Mouse (Mus musculus): ENCODE measurements around the gene Msh5. TPM values are rescaled to one million over a fixed set of nuclear protein-coding genes. Genes with fewer than 3 reads are reported as not detected.
"Not testable (repeated sequence)": the region's sequence is repeated elsewhere in the genome, so short reads cannot be mapped to it uniquely, and the experiment has no call there.

Gene Msh5
- polyA plus RNA-seq, 1 experiment from 2014 or later = 4.2 TPM

GRCm38 (mm10) chr17:35005902-35006301, 40.6 kb downstream of the Msh5 start:
- not testable (repeated sequence) for H3K27me3 ChIP-seq (ENCODE audit: control insufficient read depth, insufficient read depth, low read length); H3K4me2 ChIP-seq (replicated peaks; ENCODE audit: low read depth, low read length); H3K4me1 ChIP-seq (replicated peaks; ENCODE audit: control insufficient read depth, insufficient read depth, low read length); H3K9ac ChIP-seq (ENCODE audit: low read depth, low read length); H3K27ac ChIP-seq (ENCODE audit: low read depth, low read length); ATAC-seq (ENCODE audit: low FRiP score); H3K4me3 ChIP-seq (ENCODE audit: low read depth, low read length); H3K9me3 ChIP-seq (ENCODE audit: control insufficient read depth, low read length); DNase-seq (ENCODE audit: low spot score)
- H3K36me3 ChIP-seq (ENCODE audit: control insufficient read depth, insufficient read depth, low read length) = peaks cover 19% of the 10 kb centered on the region
- WGBS = 98% methylated on average over 4 of the region's 5 CpGs

GRCm38 (mm10) chr17:35005158-35005557, 41.4 kb downstream of the Msh5 start:
- DNase-seq (ENCODE audit: low spot score) (no peak), ATAC-seq (ENCODE audit: low FRiP score) (no peak)
- Histone ChIP-seq H3K9ac (ENCODE audit: low read depth, low read length) (no peak overlapping the region), H3K9me3 (ENCODE audit: control insufficient read depth, low read length) (no peaks in the 10 kb centered on the region), H3K36me3 (ENCODE audit: control insufficient read depth, insufficient read depth, low read length) (peaks cover 15% of the 10 kb centered on the region; the same call in 1 of the 2 replicates), H3K4me1 (replicated peaks; ENCODE audit: control insufficient read depth, insufficient read depth, low read length) (peaks cover 7% of the 10 kb centered on the region), H3K4me3 (ENCODE audit: low read depth, low read length) (no peak overlapping the region), H3K4me2 (replicated peaks; ENCODE audit: low read depth, low read length) (no peak overlapping the region), H3K27ac (ENCODE audit: low read depth, low read length) (no peak overlapping the region), H3K27me3 (ENCODE audit: control insufficient read depth, insufficient read depth, low read length) (no peaks in the 10 kb centered on the region)
- 91% methylated on average over 10 of the region's 10 CpGs for WGBS

GRCm38 (mm10) chr17:35004075-35004717, 42.3 kb downstream of the Msh5 start:
- no peak overlapping the region for H3K27ac ChIP-seq (ENCODE audit: low read depth, low read length)
- no peaks in the 10 kb centered on the region for H3K9me3 ChIP-seq (ENCODE audit: control insufficient read depth, low read length)
- DNase-seq (ENCODE audit: low spot score) = no peak
- H3K9ac ChIP-seq (ENCODE audit: low read depth, low read length) = no peak overlapping the region
- no peak overlapping the region for H3K4me3 ChIP-seq (ENCODE audit: low read depth, low read length)
- H3K36me3 ChIP-seq (ENCODE audit: control insufficient read depth, insufficient read depth, low read length) = peaks cover 14% of the 10 kb centered on the region; the same call in 1 of the 2 replicates
- H3K27me3 ChIP-seq (ENCODE audit: control insufficient read depth, insufficient read depth, low read length) = no peaks in the 10 kb centered on the region
- no peak overlapping the region for H3K4me2 ChIP-seq (replicated peaks; ENCODE audit: low read depth, low read length)
- peaks cover 7% of the 10 kb centered on the region for H3K4me1 ChIP-seq (replicated peaks; ENCODE audit: control insufficient read depth, insufficient read depth, low read length)
- 96% methylated on average over 17 of the region's 17 CpGs for WGBS
- ATAC-seq (ENCODE audit: low FRiP score) = no peak

- Histone ChIP-seq H3K4me3 (ENCODE audit: low read depth, low read length) (no peak overlapping the region; the same call in 1 of the 2 replicates), H3K27me3 (ENCODE audit: control insufficient read depth, insufficient read depth, low read length) (no peaks in the 10 kb centered on the region), H3K36me3 (ENCODE audit: control insufficient read depth, insufficient read depth, low read length) (peaks cover 12% of the 10 kb centered on the region; the same call in 1 of the 2 replicates), H3K9me3 (ENCODE audit: control insufficient read depth, low read length) (no peaks in the 10 kb centered on the region), H3K4me1 (replicated peaks; ENCODE audit: control insufficient read depth, insufficient read depth, low read length) (peaks cover 7% of the 10 kb centered on the region), H3K9ac (ENCODE audit: low read depth, low read length) (0 out of 2 replicates have a peak overlapping the region, but pooled peaks have one; percentile 2), H3K27ac (ENCODE audit: low read depth, low read length) (no peak overlapping the region), H3K4me2 (replicated peaks; ENCODE audit: low read depth, low read length) (peak overlapping the region; percentile 99; the same call in 1 of the 2 replicates)
- DNase-seq (ENCODE audit: low spot score) (no peak), ATAC-seq (ENCODE audit: low FRiP score) (no peak)
- WGBS = 83% methylated on average over 9 of the region's 9 CpGs
Measured at GRCm38 (mm10) chr17:35003022-35003838, 43.3 kb downstream of the Msh5 start.

- Histone ChIP-seq H3K4me3 (ENCODE audit: low read depth, low read length) (peak overlapping the region; percentile 89), H3K4me1 (replicated peaks; ENCODE audit: control insufficient read depth, insufficient read depth, low read length) (peaks cover 7% of the 10 kb centered on the region), H3K4me2 (replicated peaks; ENCODE audit: low read depth, low read length) (peak overlapping the region; percentile 99), H3K9me3 (ENCODE audit: control insufficient read depth, low read length) (no peaks in the 10 kb centered on the region), H3K36me3 (ENCODE audit: control insufficient read depth, insufficient read depth, low read length) (peaks cover 12% of the 10 kb centered on the region; the same call in 1 of the 2 replicates), H3K9ac (ENCODE audit: low read depth, low read length) (peak overlapping the region; percentile 95), H3K27me3 (ENCODE audit: control insufficient read depth, insufficient read depth, low read length) (no peaks in the 10 kb centered on the region), H3K27ac (ENCODE audit: low read depth, low read length) (peak overlapping the region; percentile 97)
- DNase-seq (ENCODE audit: low spot score) = no peak
- ATAC-seq (ENCODE audit: low FRiP score) = no peak
- 12% methylated on average over 12 of the region's 12 CpGs for WGBS
Measured at GRCm38 (mm10) chr17:35002153-35002865, 44.2 kb downstream of the Msh5 start.

- Histone ChIP-seq H3K27ac (ENCODE audit: low read depth, low read length) (peak overlapping the region; percentile 97), H3K9me3 (ENCODE audit: control insufficient read depth, low read length) (no peaks in the 10 kb centered on the region), H3K36me3 (ENCODE audit: control insufficient read depth, insufficient read depth, low read length) (peaks cover 12% of the 10 kb centered on the region; the same call in 1 of the 2 replicates), H3K4me3 (ENCODE audit: low read depth, low read length) (peak overlapping the region; percentile 89), H3K4me1 (replicated peaks; ENCODE audit: control insufficient read depth, insufficient read depth, low read length) (peaks cover 7% of the 10 kb centered on the region), H3K27me3 (ENCODE audit: control insufficient read depth, insufficient read depth, low read length) (no peaks in the 10 kb centered on the region), H3K4me2 (replicated peaks; ENCODE audit: low read depth, low read length) (peak overlapping the region; percentile 99), H3K9ac (ENCODE audit: low read depth, low read length) (peak overlapping the region; percentile 95)
- DNase-seq (ENCODE audit: low spot score) (peak; percentile 39), ATAC-seq (ENCODE audit: low FRiP score) (peak; percentile 38)
- WGBS = under 1% methylated on average over 35 of the region's 35 CpGs
Measured at GRCm38 (mm10) chr17:35001452-35002152, 44.9 kb downstream of the Msh5 start.

GRCm38 (mm10) chr17:35000717-35001451, 45.7 kb downstream of the Msh5 start, which contains the start of gene Vars:
TSS of gene Vars (plus strand) at chr17:35000987.
- Histone ChIP-seq H3K4me1 (replicated peaks; ENCODE audit: control insufficient read depth, insufficient read depth, low read length) (peaks cover 7% of the 10 kb centered on the region), H3K9me3 (ENCODE audit: control insufficient read depth, low read length) (no peaks in the 10 kb centered on the region), H3K4me3 (ENCODE audit: low read depth, low read length) (peak within 1 kb of the TSS; percentile 89), H3K27me3 (ENCODE audit: control insufficient read depth, insufficient read depth, low read length) (no peaks in the 10 kb centered on the region), H3K4me2 (replicated peaks; ENCODE audit: low read depth, low read length) (peak within 1 kb of the TSS; percentile 99), H3K36me3 (ENCODE audit: control insufficient read depth, insufficient read depth, low read length) (peaks cover 12% of the 10 kb centered on the region; the same call in 1 of the 2 replicates), H3K9ac (ENCODE audit: low read depth, low read length) (peak within 1 kb of the TSS; percentile 95), H3K27ac (ENCODE audit: low read depth, low read length) (peak within 1 kb of the TSS; percentile 97)
- DNase-seq (ENCODE audit: low spot score) (peak; percentile 93), ATAC-seq (ENCODE audit: low FRiP score) (peak; percentile 91)
- under 1% methylated on average over 82 of the region's 83 CpGs for WGBS
